Mouse (Mus musculus) hindbrain, embryonic 14.5 days (tissue): ENCODE results near the gene Lrrc71. TPM values are rescaled to one million over a fixed set of nuclear protein-coding genes. Genes with fewer than 3 reads are reported as not detected.

ENCODE experiments used
- ATAC-seq: fragments of 200-750 bp; cut with Nextera tagmentation; 2 replicates; pipeline ENCODE4 v1.8.0; 2017; ENCODE audit warnings: moderate number of reproducible peaks, mild to moderate bottlenecking, moderate TSS enrichment, moderate library complexity; ENCODE audit not compliant: low FRiP score
- DNase-seq: peaks from one replicate; pipeline ENCODE4 v3.0.0-alpha.2; 2015; ENCODE audit warnings: low spot score
- H3K27ac ChIP-seq: fragments of 300-500 bp; sonication (generic); 2 replicates; pipeline ENCODE4 v1.5.1; 2014; ENCODE audit warnings: mild to moderate bottlenecking, moderate library complexity
- H3K27me3 ChIP-seq: fragments of 300-500 bp; sonication (generic); 2 replicates; pipeline ENCODE4 v1.6.1; 2014; ENCODE audit warnings: mild to moderate bottlenecking, low read length, mixed read lengths; ENCODE audit not compliant: control insufficient read depth, insufficient read depth
- H3K36me3 ChIP-seq: fragments of 300-500 bp; sonication (generic); replicated peaks from 2 replicates; pipeline ENCODE4 v1.6.1; 2014; ENCODE audit not compliant: control insufficient read depth, insufficient read depth
- H3K4me1 ChIP-seq: fragments of 300-500 bp; sonication (generic); replicated peaks from 2 replicates; pipeline ENCODE4 v1.6.1; 2014; ENCODE audit warnings: antibody characterized with exemption, low read length, mixed read lengths; ENCODE audit not compliant: control insufficient read depth, insufficient read depth
- H3K4me2 ChIP-seq: fragments of 300-500 bp; sonication (generic); replicated peaks from 2 replicates; pipeline ENCODE4 v1.6.1; 2014; ENCODE audit warnings: mild to moderate bottlenecking, moderate library complexity
- H3K4me3 ChIP-seq: fragments of 300-500 bp; sonication (generic); replicated peaks from 2 replicates; pipeline ENCODE4 v1.5.1; 2014; ENCODE audit warnings: mild to moderate bottlenecking, low read length
- H3K9ac ChIP-seq: fragments of 300-500 bp; sonication (generic); 2 replicates; pipeline ENCODE4 v1.6.1; 2014
- H3K9me3 ChIP-seq: fragments of 300-500 bp; sonication (generic); 2 replicates; pipeline ENCODE4 v1.6.1; 2016; ENCODE audit warnings: low read length; ENCODE audit not compliant: control insufficient read depth
- WGBS: fragments of 180-500 bp; shearing (Covaris S2); extraction: QIAGEN DNeasy Blood & Tissue Kit; methylation state at CpG from one replicate; pipeline ENCODE4 v1.1.7; 2014; 5-methylcytosine and 5-hydroxymethylcytosine counted together
- polyA plus RNA-seq: library from polyadenylated mRNA; unstranded; fragments of >200 nt; fragmentation: Nextera tagmentation; extraction: Ambion mirVana; gene quantifications from 2 replicates; pipeline ENCODE4 v1.2.1, GENCODE M21; 2014

Lrrc71 gene
- polyA plus RNA-seq, 1 experiment from 2014 or later, result 0.54 TPM

GRCm38 (mm10) chr3:87783282-87784023 lies 35.0 kb upstream of the Lrrc71 start:
- 76% methylated on average over 25 of the region's 25 CpGs for WGBS
- Histone ChIP-seq H3K27ac (no peak overlapping the region), H3K9me3 (no peaks in the 10 kb centered on the region), H3K4me2 (no peak overlapping the region), H3K27me3 (0 out of 2 replicates have a peak, but pooled peaks cover 4% of the 10 kb centered on the region), H3K36me3 (no peaks in the 10 kb centered on the region), H3K4me3 (no peak overlapping the region), H3K4me1 (peaks cover 11% of the 10 kb centered on the region), H3K9ac (no peak overlapping the region)
- DNase-seq (no peak), ATAC-seq (no peak)

GRCm38 (mm10) chr3:87779086-87779485 lies 30.7 kb upstream of the Lrrc71 start:
- Histone ChIP-seq H3K4me3 (no peak overlapping the region), H3K36me3 (no peaks in the 10 kb centered on the region), H3K27me3 (no peaks in the 10 kb centered on the region), H3K4me1 (peaks cover 32% of the 10 kb centered on the region), H3K27ac (no peak overlapping the region), H3K9me3 (no peaks in the 10 kb centered on the region), H3K9ac (0 out of 2 replicates have a peak overlapping the region, but pooled peaks have one; percentile 16), H3K4me2 (0 out of 2 replicates have a peak overlapping the region, but pooled peaks have one; percentile 30)
- DNase-seq (no peak), ATAC-seq (no peak)
- WGBS, result 37% methylated on average over 2 of the region's 2 CpGs

DNA sequence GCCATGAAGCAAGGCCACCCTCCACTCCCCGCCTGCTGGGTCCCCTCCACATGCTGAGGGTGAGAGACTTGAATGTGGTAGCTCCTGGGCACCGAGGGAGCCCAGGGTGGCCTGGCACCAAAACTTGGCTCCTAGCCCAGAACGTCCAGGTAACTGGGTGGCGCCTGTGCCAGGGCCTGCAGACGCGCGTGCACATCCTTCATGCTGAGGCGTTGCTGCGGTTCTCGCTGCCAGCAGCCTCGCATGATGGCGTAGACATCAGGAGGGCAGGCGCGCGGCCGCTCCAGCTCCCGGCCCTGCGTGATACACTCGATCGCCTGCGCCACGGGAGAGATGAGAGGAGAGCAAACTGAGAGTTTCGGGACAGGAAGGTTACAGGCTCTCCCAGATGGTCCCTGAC lies 29.9 kb upstream of the Lrrc71 start:
- H3K4me3 ChIP-seq, result no peak overlapping the region
- H3K4me1 ChIP-seq, result peaks cover 32% of the 10 kb centered on the region
- H3K36me3 ChIP-seq, result no peaks in the 10 kb centered on the region
- H3K4me2 ChIP-seq, result peak overlapping the region; percentile 30
- H3K9ac ChIP-seq, result peak overlapping the region; percentile 24; the same call in 1 of the 2 replicates
- no peaks in the 10 kb centered on the region for H3K27me3 ChIP-seq
- WGBS, result 50% methylated on average over 23 of the region's 23 CpGs
- H3K9me3 ChIP-seq, result no peaks in the 10 kb centered on the region
- no peak for DNase-seq
- ATAC-seq, result no peak
- H3K27ac ChIP-seq, result no peak overlapping the region; the same call in 1 of the 2 replicates

DNA sequence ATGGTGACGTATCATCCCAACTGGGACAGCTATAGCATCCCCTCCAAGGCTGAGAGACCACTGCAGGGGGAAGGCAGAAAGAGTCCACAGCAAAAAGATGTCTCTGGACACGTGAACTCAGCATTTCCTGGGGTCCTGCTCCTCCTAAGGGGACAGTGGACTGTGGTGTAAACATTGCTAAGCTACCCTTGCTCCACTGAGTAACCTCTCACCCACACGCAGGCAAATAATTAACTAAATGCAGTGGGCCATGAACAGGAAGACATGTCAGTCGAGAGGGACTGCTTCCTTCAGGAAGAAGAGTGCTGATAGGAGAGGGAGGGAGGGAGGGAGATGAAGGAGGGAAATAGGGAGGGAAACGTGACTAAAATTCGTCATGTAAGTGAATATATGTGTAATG lies 22.7 kb upstream of the Lrrc71 start:
- Histone ChIP-seq H3K9me3 (no peaks in the 10 kb centered on the region), H3K27ac (no peak overlapping the region), H3K4me2 (no peak overlapping the region), H3K36me3 (no peaks in the 10 kb centered on the region), H3K9ac (no peak overlapping the region), H3K27me3 (peaks cover 21% of the 10 kb centered on the region), H3K4me1 (peaks cover 5% of the 10 kb centered on the region; the same call in 1 of the 2 replicates), H3K4me3 (no peak overlapping the region)
- ATAC-seq, result no peak
- 42% methylated on average over 6 of the region's 6 CpGs for WGBS
- DNase-seq, result no peak

DNA sequence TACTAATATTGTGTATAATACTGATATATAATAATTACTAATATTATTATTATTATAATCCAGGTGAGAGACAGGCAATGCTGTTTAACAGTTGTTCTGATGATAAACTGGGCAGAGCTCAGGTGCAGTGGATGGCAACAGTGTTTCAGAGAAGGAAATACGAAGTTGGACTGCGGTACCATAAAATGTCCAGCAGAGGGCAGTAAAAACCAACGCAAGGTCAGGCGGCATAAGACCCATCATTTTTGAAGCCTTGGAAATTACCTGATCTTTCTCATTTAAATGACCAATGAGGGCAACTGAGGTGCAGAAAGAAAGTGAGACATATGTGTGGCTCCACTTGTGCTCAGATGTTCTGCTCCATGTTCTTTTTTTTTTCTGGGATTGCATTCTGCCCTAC lies 21.9 kb upstream of the Lrrc71 start:
- under 1% methylated on average over 4 of the region's 4 CpGs for WGBS
- H3K27me3 ChIP-seq, result peaks cover 25% of the 10 kb centered on the region
- no peak overlapping the region for H3K4me2 ChIP-seq
- ATAC-seq (no peak), DNase-seq (peak; percentile 91)
- H3K27ac ChIP-seq, result no peak overlapping the region
- H3K36me3 ChIP-seq, result no peaks in the 10 kb centered on the region
- H3K4me3 ChIP-seq, result no peak overlapping the region
- no peak overlapping the region for H3K9ac ChIP-seq
- H3K9me3 ChIP-seq, result no peaks in the 10 kb centered on the region
- H3K4me1 ChIP-seq, result no peaks in the 10 kb centered on the region

GRCm38 (mm10) chr3:87769506-87769905 lies 21.1 kb upstream of the Lrrc71 start:
- peaks cover 28% of the 10 kb centered on the region for H3K27me3 ChIP-seq
- H3K9ac ChIP-seq, result no peak overlapping the region
- 73% methylated on average over 8 of the region's 8 CpGs for WGBS
- no peaks in the 10 kb centered on the region for H3K36me3 ChIP-seq
- H3K4me2 ChIP-seq, result no peak overlapping the region
- no peak for ATAC-seq
- H3K9me3 ChIP-seq, result no peaks in the 10 kb centered on the region
- H3K4me3 ChIP-seq, result no peak overlapping the region
- no peak for DNase-seq
- no peak overlapping the region for H3K27ac ChIP-seq
- no peaks in the 10 kb centered on the region for H3K4me1 ChIP-seq

DNA sequence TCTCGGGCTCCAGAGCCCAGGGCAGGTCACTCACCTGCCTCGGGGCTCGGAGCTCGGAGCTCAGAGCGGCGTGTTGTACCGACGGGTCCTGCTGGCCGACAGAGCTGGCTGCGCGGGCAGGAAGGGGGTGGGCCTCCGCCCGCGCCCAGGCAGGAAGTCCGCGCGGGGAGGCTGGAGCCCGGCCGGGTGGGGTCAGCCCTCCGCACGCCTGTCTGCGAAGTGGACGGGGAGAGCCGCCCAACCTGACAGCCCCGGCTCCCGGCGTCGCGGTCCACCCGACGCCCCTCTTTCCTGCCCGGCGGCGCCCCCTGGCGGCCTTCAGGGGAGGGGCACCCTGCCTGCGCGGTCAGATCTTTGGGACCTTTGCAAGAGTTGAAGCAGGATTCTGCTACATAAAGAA lies 20.4 kb upstream of the Lrrc71 start:
- Histone ChIP-seq H3K4me1 (0 out of 2 replicates have a peak, but pooled peaks cover 3% of the 10 kb centered on the region), H3K9ac (0 out of 2 replicates have a peak overlapping the region, but pooled peaks have one; percentile 17), H3K4me3 (peak overlapping the region; percentile 24), H3K9me3 (no peaks in the 10 kb centered on the region), H3K27ac (no peak overlapping the region), H3K27me3 (peaks cover 28% of the 10 kb centered on the region), H3K36me3 (no peaks in the 10 kb centered on the region), H3K4me2 (peak overlapping the region; percentile 41)
- DNase-seq (peak; percentile 66), ATAC-seq (0 out of 2 replicates have a peak, but pooled peaks have one; percentile 31)
- 2% methylated on average over 33 of the region's 37 CpGs for WGBS

- 59% methylated on average over 6 of the region's 6 CpGs for WGBS
- peaks cover 28% of the 10 kb centered on the region for H3K27me3 ChIP-seq
- 0 out of 2 replicates have a peak overlapping the region, but pooled peaks have one; percentile 17 for H3K9ac ChIP-seq
- peak overlapping the region; percentile 41 for H3K4me2 ChIP-seq
- H3K9me3 ChIP-seq, result no peaks in the 10 kb centered on the region
- ATAC-seq (no peak), DNase-seq (no peak)
- H3K4me3 ChIP-seq, result peak overlapping the region; percentile 24
- H3K4me1 ChIP-seq, result 0 out of 2 replicates have a peak, but pooled peaks cover 3% of the 10 kb centered on the region
- H3K27ac ChIP-seq, result no peak overlapping the region
- H3K36me3 ChIP-seq, result no peaks in the 10 kb centered on the region
Observed at GRCm38 (mm10) chr3:87768431-87768830, 20.0 kb upstream of the Lrrc71 start.

- Histone ChIP-seq H3K27ac (0 out of 2 replicates have a peak overlapping the region, but pooled peaks have one; percentile 15), H3K4me1 (0 out of 2 replicates have a peak, but pooled peaks cover 3% of the 10 kb centered on the region), H3K4me2 (peak overlapping the region; percentile 41), H3K9me3 (no peaks in the 10 kb centered on the region), H3K4me3 (peak overlapping the region; percentile 24), H3K27me3 (peaks cover 28% of the 10 kb centered on the region), H3K9ac (no peak overlapping the region), H3K36me3 (no peaks in the 10 kb centered on the region)
- DNase-seq, result no peak
- no peak for ATAC-seq
- WGBS, result 75% methylated on average over 8 of the region's 8 CpGs
Observed at GRCm38 (mm10) chr3:87767764-87768163, 19.3 kb upstream of the Lrrc71 start.
